8 mouse cellular contexts compared by ENCODE assay signal in the genomic region with DNA sequence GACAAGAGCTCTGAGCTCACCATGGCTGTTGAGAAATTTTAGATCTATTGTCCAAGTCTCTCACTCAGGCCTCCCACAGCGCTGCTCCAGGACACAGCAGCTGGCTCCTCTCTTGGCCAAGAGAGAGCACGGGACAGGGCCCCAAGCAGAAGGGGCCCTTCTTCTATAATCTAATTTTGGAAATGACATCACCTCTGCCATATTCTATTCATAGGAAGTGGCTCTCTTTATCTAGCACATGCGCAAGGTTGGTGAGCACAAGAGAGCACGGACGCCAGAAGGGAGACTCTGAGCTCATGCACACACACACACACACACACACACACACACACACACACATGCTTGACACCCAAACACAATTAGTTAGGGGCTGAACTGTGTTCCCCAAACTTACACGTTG. TPM values are rescaled to one million over a fixed set of nuclear protein-coding genes. Genes with fewer than 3 reads are reported as not detected.
A peak's percentile ranks its signal among the peaks of the same experiment; 100 is the strongest.
DNase-seq lines count a peak whose midpoint lies in the region; ATAC-seq and TF ChIP-seq lines count a peak whose summit lies in the region.

No protein-coding gene starts in this region.

- peaks cover 4% of the 10 kb centered on the region for H3K36me3 ChIP-seq in kidney, adult 2 months (ENCODE audit: control insufficient read depth, insufficient read depth, low read length)
- no peaks in the 10 kb centered on the region for H3K36me3 ChIP-seq in heart, embryonic 11.5 days (ENCODE audit: control insufficient read depth, insufficient read depth, low read length)
- no peaks in the 10 kb centered on the region for H3K36me3 ChIP-seq in liver, embryonic 16.5 days (ENCODE audit: control insufficient read depth, insufficient read depth)
- no peaks in the 10 kb centered on the region; the same call in 1 of the 2 replicates for H3K36me3 ChIP-seq in hindbrain, embryonic 14.5 days (replicated peaks; ENCODE audit: control insufficient read depth, insufficient read depth)

- peak; percentile 12 for DNase-seq in kidney, adult 2 months
- DNase-seq in kidney, adult 11 months: no peak
- peak; percentile 87 for DNase-seq in brain, adult 2 months (ENCODE audit: low read depth, low spot score)
- DNase-seq in ovary, postnatal 36 days (ENCODE audit: low spot score): no peak
- no peak for DNase-seq in urinary bladder, adult 2 months (ENCODE audit: low spot score)
- no peak for DNase-seq in hindbrain, embryonic 14.5 days (ENCODE audit: low spot score)

- no peak for TF ChIP-seq POLR2A in kidney, adult 2 months (IDR thresholded peaks at IDR 0.05; ENCODE audit: low read depth, low read length)

- H3K27me3 ChIP-seq in kidney, adult 2 months (replicated peaks; ENCODE audit: control insufficient read depth, insufficient read depth, low read length): no peaks in the 10 kb centered on the region
- no peaks in the 10 kb centered on the region for H3K27me3 ChIP-seq in heart, embryonic 11.5 days (ENCODE audit: control insufficient read depth, insufficient read depth, low read length)
- H3K27me3 ChIP-seq in liver, embryonic 16.5 days (ENCODE audit: control insufficient read depth, insufficient read depth, low read depth, low read length): no peaks in the 10 kb centered on the region
- no peaks in the 10 kb centered on the region for H3K27me3 ChIP-seq in hindbrain, embryonic 14.5 days (ENCODE audit: control insufficient read depth, insufficient read depth, low read length)

- peaks cover 3% of the 10 kb centered on the region; the same call in 1 of the 2 replicates for H3K4me1 ChIP-seq in kidney, adult 2 months (ENCODE audit: control insufficient read depth, insufficient read depth, low read length)
- peaks cover 34% of the 10 kb centered on the region for H3K4me1 ChIP-seq in heart, embryonic 11.5 days (ENCODE audit: control insufficient read depth, insufficient read depth, low read length)
- H3K4me1 ChIP-seq in liver, embryonic 16.5 days (ENCODE audit: control insufficient read depth, low read depth, low read length): peaks cover 4% of the 10 kb centered on the region; the same call in 1 of the 2 replicates
- no peaks in the 10 kb centered on the region for H3K4me1 ChIP-seq in hindbrain, embryonic 14.5 days (replicated peaks; ENCODE audit: control insufficient read depth, insufficient read depth, low read length)

- no peaks in the 10 kb centered on the region for H3K9me3 ChIP-seq in heart, embryonic 11.5 days (replicated peaks; ENCODE audit: control insufficient read depth, low read length)
- no peaks in the 10 kb centered on the region for H3K9me3 ChIP-seq in liver, embryonic 16.5 days (replicated peaks; ENCODE audit: control insufficient read depth, low read length)
- H3K9me3 ChIP-seq in hindbrain, embryonic 14.5 days (ENCODE audit: control insufficient read depth, low read length): no peaks in the 10 kb centered on the region

- no peak overlapping the region for H3K27ac ChIP-seq in kidney, adult 2 months (ENCODE audit: insufficient read depth, low read depth, low read length)
- peak overlapping the region; percentile 88 for H3K27ac ChIP-seq in heart, embryonic 11.5 days (ENCODE audit: low read depth, low read length)
- no peak overlapping the region for H3K27ac ChIP-seq in liver, embryonic 16.5 days (ENCODE audit: low read length)
- no peak overlapping the region for H3K27ac ChIP-seq in hindbrain, embryonic 14.5 days

- H3K4me3 ChIP-seq in kidney, adult 2 months (ENCODE audit: insufficient read depth, low read depth, low read length): no peak overlapping the region
- H3K4me3 ChIP-seq in heart, embryonic 11.5 days (ENCODE audit: low read depth, low read length): no peak overlapping the region
- H3K4me3 ChIP-seq in liver, embryonic 16.5 days (ENCODE audit: low read depth, low read length): no peak overlapping the region
- no peak overlapping the region for H3K4me3 ChIP-seq in hindbrain, embryonic 14.5 days (replicated peaks; ENCODE audit: low read length)

- no peak for TF ChIP-seq CTCF in kidney, adult 2 months (conservative IDR thresholded peaks at IDR 0.05; ENCODE audit: insufficient read depth, insufficient read length, low read depth, low read length)

- peak overlapping the region; percentile 14; the same call in 1 of the 2 replicates for H3K4me2 ChIP-seq in heart, embryonic 11.5 days
- H3K4me2 ChIP-seq in liver, embryonic 16.5 days (ENCODE audit: low read depth, low read length): 0 out of 2 replicates have a peak overlapping the region, but pooled peaks have one; percentile 6
- no peak overlapping the region for H3K4me2 ChIP-seq in hindbrain, embryonic 14.5 days (replicated peaks)

- WGBS in kidney, adult 2 months: 65% methylated on average over 6 of the region's 6 CpGs
- WGBS in heart, embryonic 11.5 days (ENCODE audit: insufficient replicate concordance): 17% methylated on average over 6 of the region's 6 CpGs
- WGBS in liver, embryonic 16.5 days (ENCODE audit: insufficient replicate concordance): 19% methylated on average over 6 of the region's 6 CpGs
- whole genome bisulfite sequencing in hindbrain, embryonic 14.5 days: 76% methylated on average over 6 of the region's 6 CpGs

- ATAC-seq in heart, embryonic 11.5 days (replicated peaks; ENCODE audit: insufficient number of reproducible peaks, low FRiP score, low TSS enrichment): peak; percentile 87
- ATAC-seq in liver, embryonic 16.5 days (ENCODE audit: low read depth): peak; percentile 64
- no peak for ATAC-seq in hindbrain, embryonic 14.5 days (ENCODE audit: low FRiP score)

- 0 out of 2 replicates have a peak overlapping the region, but pooled peaks have one; percentile 46 for H3K9ac ChIP-seq in heart, embryonic 11.5 days (ENCODE audit: low read depth, low read length)
- H3K9ac ChIP-seq in liver, embryonic 16.5 days (ENCODE audit: low read depth, low read length): no peak overlapping the region
- no peak overlapping the region for H3K9ac ChIP-seq in hindbrain, embryonic 14.5 days

RNA-seq across cellular contexts. Expression of gene Manba, which starts 31.5 kb away (rescaled TPM):
- 23.6 and 25.8 TPM in 2 replicates for polyA plus RNA-seq in kidney, adult 2 months (2012; rRNA removed)
- polyA plus RNA-seq in heart, embryonic 11.5 days (2014; fragmentation: Nextera tagmentation; extraction: Ambion mirVana): 29.7 and 32.8 TPM in 2 replicates
- polyA plus RNA-seq in liver, embryonic 16.5 days (2015; fragmentation: Nextera tagmentation; extraction: Ambion mirVana): 6.6 and 7.2 TPM in 2 replicates
- polyA plus RNA-seq in urinary bladder, adult 2 months (2012; rRNA removed): 9.8 and 16.3 TPM in 2 replicates
- polyA plus RNA-seq in hindbrain, embryonic 14.5 days (2014; fragmentation: Nextera tagmentation; extraction: Ambion mirVana): 8.1 and 8.3 TPM in 2 replicates

Comparison
In these comparisons a context has a peak if more than half of its experiments do, and no peak if none do; other contexts are left out.
1. DNase-seq: peak in kidney, adult 2 months (single experiment) and brain, adult 2 months (single experiment); none in kidney, adult 11 months (single experiment), ovary, postnatal 36 days (single experiment), urinary bladder, adult 2 months (single experiment) and hindbrain, embryonic 14.5 days (single experiment).